Mouse (Mus musculus) ovary, postnatal 14 days (tissue): ENCODE measurements around the gene Nodal.
A peak's percentile ranks its signal among the peaks of the same experiment; 100 is the strongest.

ENCODE experiments used
- DNase-seq: peaks from one replicate; pipeline ENCODE4 v3.0.0; 2022; ENCODE audit warnings: low spot score

Nodal gene

GRCm38 (mm10) chr10:61417672-61418071, at the start of gene Nodal:
Gene Nodal (plus strand): TSS chr10:61417972.
- no peak for DNase-seq

GRCm38 (mm10) chr10:61369755-61370154, 48.0 kb upstream of the Nodal start:
- no peak for DNase-seq

GRCm38 (mm10) chr10:61370273-61370979, 47.3 kb upstream of the Nodal start:
- no peak for DNase-seq

GRCm38 (mm10) chr10:61371884-61372584, 45.7 kb upstream of the Nodal start:
- DNase-seq = no peak

GRCm38 (mm10) chr10:61372585-61372923, 45.2 kb upstream of the Nodal start:
- no peak for DNase-seq

GRCm38 (mm10) chr10:61374076-61374475, 43.7 kb upstream of the Nodal start:
- no peak for DNase-seq

GRCm38 (mm10) chr10:61374771-61375481, 42.8 kb upstream of the Nodal start:
- DNase-seq = no peak

- no peak for DNase-seq
Observed at GRCm38 (mm10) chr10:61378050-61378449, 39.7 kb upstream of the Nodal start.

GRCm38 (mm10) chr10:61378698-61379097, 39.1 kb upstream of the Nodal start:
- no peak for DNase-seq

GRCm38 (mm10) chr10:61379340-61380040, 38.3 kb upstream of the Nodal start:
- no peak for DNase-seq

GRCm38 (mm10) chr10:61380186-61380585, 37.6 kb upstream of the Nodal start:
- DNase-seq = no peak

- no peak for DNase-seq
Observed at GRCm38 (mm10) chr10:61381823-61382222, 35.9 kb upstream of the Nodal start.

- no peak for DNase-seq
Observed at GRCm38 (mm10) chr10:61382281-61382731, 35.5 kb upstream of the Nodal start.

GRCm38 (mm10) chr10:61383021-61383714, 34.6 kb upstream of the Nodal start, which contains the start of gene Pald1:
Gene Pald1 (minus strand): TSS chr10:61383530.
- DNase-seq = peak; percentile 55

GRCm38 (mm10) chr10:61383715-61384047, 34.1 kb upstream of the Nodal start:
- no peak for DNase-seq

- DNase-seq = no peak
Observed at GRCm38 (mm10) chr10:61385174-61385573, 32.6 kb upstream of the Nodal start.

GRCm38 (mm10) chr10:61386284-61386683, 31.5 kb upstream of the Nodal start:
- DNase-seq = no peak

- DNase-seq = no peak
Observed at GRCm38 (mm10) chr10:61389020-61389419, 28.8 kb upstream of the Nodal start.

GRCm38 (mm10) chr10:61390148-61390547, 27.6 kb upstream of the Nodal start:
- DNase-seq = no peak

GRCm38 (mm10) chr10:61392584-61392983, 25.2 kb upstream of the Nodal start:
- no peak for DNase-seq

GRCm38 (mm10) chr10:61394476-61395136, 23.2 kb upstream of the Nodal start:
- DNase-seq = no peak
